Mouse (Mus musculus): ENCODE measurements around the gene Esp6.
"Not testable (repeated sequence)": the region's sequence is repeated elsewhere in the genome, so short reads cannot be mapped to it uniquely, and the experiment has no call there.

Gene Esp6

GRCm38 (mm10) chr17:40561207-40561606, at the start of gene Esp6:
Gene Esp6, plus strand, starts transcription at chr17:40561507.
- no peak for DNase-seq

GRCm38 (mm10) chr17:40519818-40520217, 41.5 kb upstream of the Esp6 start, which contains the start of gene Esp8:
Gene Esp8, plus strand, starts transcription at chr17:40520022.
- DNase-seq = no peak

- DNase-seq = no peak
These were observed 31.5 kb upstream of the Esp6 start for GRCm38 (mm10) chr17:40529813-40530212.

- DNase-seq = no peak
These were observed 30.2 kb upstream of the Esp6 start for GRCm38 (mm10) chr17:40531147-40531546.

- not testable (repeated sequence) for DNase-seq
These were observed 14.3 kb upstream of the Esp6 start for GRCm38 (mm10) chr17:40547005-40547404.

- no peak for DNase-seq
These were observed 7.8 kb upstream of the Esp6 start for GRCm38 (mm10) chr17:40553470-40553869.

- DNase-seq = not testable (repeated sequence)
These were observed 22.6 kb downstream of the Esp6 start for GRCm38 (mm10) chr17:40583906-40584305.

- no peak for DNase-seq
These were observed 30.0 kb downstream of the Esp6 start for GRCm38 (mm10) chr17:40591297-40591696.

- no peak for DNase-seq
These were observed 37.0 kb downstream of the Esp6 start, which contains the start of gene Esp4 for GRCm38 (mm10) chr17:40598294-40598693. Gene Esp4, plus strand, starts transcription at chr17:40598594.

Measured in cerebellum, adult 11 months (tissue).